Mouse (Mus musculus): ENCODE results near the gene Tspan9. TPM values are rescaled to one million over a fixed set of nuclear protein-coding genes. Genes with fewer than 3 reads are reported as not detected.

The Tspan9 gene
- polyA plus RNA-seq, 1 experiment from 2014 or later: 156 TPM

DNA sequence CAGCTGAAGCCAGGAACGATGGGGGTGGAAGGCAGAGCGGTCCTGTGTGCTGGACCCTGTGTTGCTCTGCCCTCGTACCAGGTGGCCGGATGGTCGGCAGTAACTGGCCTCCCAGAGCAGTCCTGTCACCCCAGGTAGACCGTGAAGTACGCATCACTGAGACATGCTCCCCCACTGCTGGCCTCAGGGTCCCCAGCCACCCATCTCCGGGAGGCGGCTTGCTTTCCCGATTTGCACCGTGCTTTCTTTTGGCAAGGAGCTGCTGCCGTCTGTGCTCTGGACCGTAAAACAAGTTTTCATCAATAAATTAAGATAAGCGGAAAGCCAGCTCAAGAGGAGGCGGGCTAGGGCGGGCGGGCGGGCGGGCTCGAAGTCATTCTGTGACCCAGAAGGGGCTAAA, 164.5 kb downstream of the Tspan9 start:
- no peak overlapping the region for H3K4me2 ChIP-seq (replicated peaks)
- no peaks in the 10 kb centered on the region for H3K27me3 ChIP-seq
- peaks cover 24% of the 10 kb centered on the region for H3K4me1 ChIP-seq
- H3K9me3 ChIP-seq (replicated peaks): no peaks in the 10 kb centered on the region
- WGBS: 78% methylated on average over 20 of the region's 20 CpGs
- H3K27ac ChIP-seq (replicated peaks): no peak overlapping the region
- no peak overlapping the region for H3K4me3 ChIP-seq (replicated peaks)
- no peak overlapping the region for H3K9ac ChIP-seq
- H3K36me3 ChIP-seq: no peaks in the 10 kb centered on the region
- no peak for ATAC-seq (ENCODE audit: insufficient number of reproducible peaks, low FRiP score, low TSS enrichment, low read depth)

DNA sequence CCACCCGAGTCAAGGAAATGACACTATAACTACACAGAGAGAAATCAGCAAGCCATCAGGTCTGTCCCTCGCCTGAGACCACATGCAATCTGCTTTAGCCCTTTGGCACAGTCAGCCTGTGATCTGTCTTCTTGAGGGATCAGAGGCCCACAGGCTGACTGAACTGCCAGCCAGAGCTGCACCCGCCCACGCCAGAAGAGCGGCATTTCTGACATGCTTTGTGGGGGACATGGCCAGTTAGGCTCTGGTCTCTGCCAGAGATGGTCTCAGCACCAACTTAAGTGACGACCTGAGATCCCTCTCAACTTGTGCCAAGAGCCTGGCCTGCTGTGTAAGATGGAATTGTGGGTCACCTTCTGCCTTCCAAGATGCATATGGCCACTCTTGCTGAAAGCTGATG, 166.7 kb downstream of the Tspan9 start:
- H3K36me3 ChIP-seq: no peaks in the 10 kb centered on the region
- H3K27ac ChIP-seq (replicated peaks): no peak overlapping the region
- no peak overlapping the region for H3K4me2 ChIP-seq (replicated peaks)
- no peak for ATAC-seq (ENCODE audit: insufficient number of reproducible peaks, low FRiP score, low TSS enrichment, low read depth)
- 78% methylated on average over 6 of the region's 6 CpGs for WGBS
- no peak overlapping the region for H3K9ac ChIP-seq
- H3K27me3 ChIP-seq: no peaks in the 10 kb centered on the region
- no peak overlapping the region for H3K4me3 ChIP-seq (replicated peaks)
- no peaks in the 10 kb centered on the region for H3K9me3 ChIP-seq (replicated peaks)
- H3K4me1 ChIP-seq: peaks cover 33% of the 10 kb centered on the region

- no peak overlapping the region; the same call in 1 of the 2 replicates for H3K27ac ChIP-seq (replicated peaks)
- H3K9me3 ChIP-seq (replicated peaks): no peaks in the 10 kb centered on the region
- no peaks in the 10 kb centered on the region for H3K27me3 ChIP-seq
Measured at GRCm38 (mm10) chr6:127974000-127974399, 169.4 kb downstream of the Tspan9 start.

GRCm38 (mm10) chr6:127973553-127973952, 169.8 kb downstream of the Tspan9 start:
- Histone ChIP-seq H3K9me3 (replicated peaks) (no peaks in the 10 kb centered on the region), H3K9ac (no peak overlapping the region), H3K4me2 (replicated peaks) (no peak overlapping the region), H3K27ac (replicated peaks) (no peak overlapping the region), H3K36me3 (no peaks in the 10 kb centered on the region), H3K27me3 (no peaks in the 10 kb centered on the region), H3K4me1 (peaks cover 15% of the 10 kb centered on the region), H3K4me3 (replicated peaks) (no peak overlapping the region)
- WGBS: 61% methylated on average over 6 of the region's 6 CpGs
- no peak for ATAC-seq (ENCODE audit: insufficient number of reproducible peaks, low FRiP score, low TSS enrichment, low read depth)

More at GRCm38 (mm10) chr6:127974000-127974399, 169.4 kb downstream of the Tspan9 start:
- WGBS: 45% methylated on average over 9 of the region's 9 CpGs
- Histone ChIP-seq H3K36me3 (no peaks in the 10 kb centered on the region), H3K4me3 (replicated peaks) (no peak overlapping the region), H3K4me2 (replicated peaks) (no peak overlapping the region), H3K4me1 (peaks cover 19% of the 10 kb centered on the region), H3K9ac (no peak overlapping the region)
- no peak for ATAC-seq (ENCODE audit: insufficient number of reproducible peaks, low FRiP score, low TSS enrichment, low read depth)

- Histone ChIP-seq H3K4me3 (replicated peaks) (no peak overlapping the region), H3K27ac (replicated peaks) (no peak overlapping the region), H3K27me3 (no peaks in the 10 kb centered on the region), H3K9ac (no peak overlapping the region), H3K4me2 (replicated peaks) (no peak overlapping the region), H3K4me1 (peaks cover 28% of the 10 kb centered on the region), H3K9me3 (replicated peaks) (no peaks in the 10 kb centered on the region), H3K36me3 (0 out of 2 replicates have a peak, but pooled peaks cover under 1% of the 10 kb centered on the region)
- WGBS: 74% methylated on average over 5 of the region's 5 CpGs
- no peak for ATAC-seq (ENCODE audit: insufficient number of reproducible peaks, low FRiP score, low TSS enrichment, low read depth)
Measured at GRCm38 (mm10) chr6:127971931-127972330, 171.5 kb downstream of the Tspan9 start.

DNA sequence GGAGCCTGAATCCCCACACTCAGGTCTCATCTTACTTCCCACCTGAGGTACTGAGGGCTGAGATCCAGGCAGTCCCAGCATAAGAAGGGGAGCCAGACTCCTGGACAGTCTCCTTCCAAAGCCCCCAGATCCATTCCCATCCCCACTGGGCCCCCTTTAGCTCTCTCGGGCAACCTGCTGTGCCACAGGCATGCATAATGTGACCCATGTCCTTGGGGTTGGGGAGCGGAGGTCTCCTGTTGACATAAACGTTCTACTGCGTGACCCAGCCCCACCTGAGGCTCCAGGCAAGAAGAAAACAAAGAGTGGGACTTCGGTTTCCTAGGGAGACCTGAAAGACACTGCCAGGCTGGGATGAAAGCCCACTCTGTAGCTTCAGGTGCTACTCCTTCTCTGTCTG, 172.5 kb downstream of the Tspan9 start:
- H3K9ac ChIP-seq: no peak overlapping the region
- H3K4me1 ChIP-seq: peaks cover 34% of the 10 kb centered on the region
- no peak overlapping the region for H3K4me2 ChIP-seq (replicated peaks)
- H3K36me3 ChIP-seq: peaks cover 9% of the 10 kb centered on the region; the same call in 1 of the 2 replicates
- WGBS: 53% methylated on average over 5 of the region's 5 CpGs
- H3K27me3 ChIP-seq: no peaks in the 10 kb centered on the region
- H3K9me3 ChIP-seq (replicated peaks): no peaks in the 10 kb centered on the region
- H3K27ac ChIP-seq (replicated peaks): no peak overlapping the region
- no peak for ATAC-seq (ENCODE audit: insufficient number of reproducible peaks, low FRiP score, low TSS enrichment, low read depth)
- no peak overlapping the region for H3K4me3 ChIP-seq (replicated peaks)

- H3K4me3 ChIP-seq (replicated peaks): no peak overlapping the region
- no peaks in the 10 kb centered on the region for H3K27me3 ChIP-seq
- peak; percentile 47; the same call in 1 of the 2 replicates for ATAC-seq (ENCODE audit: insufficient number of reproducible peaks, low FRiP score, low TSS enrichment, low read depth)
- no peak overlapping the region for H3K27ac ChIP-seq (replicated peaks)
- no peak overlapping the region for H3K9ac ChIP-seq
- no peaks in the 10 kb centered on the region for H3K9me3 ChIP-seq (replicated peaks)
- H3K4me1 ChIP-seq: peaks cover 38% of the 10 kb centered on the region
- H3K4me2 ChIP-seq (replicated peaks): no peak overlapping the region
- peaks cover 15% of the 10 kb centered on the region for H3K36me3 ChIP-seq
- WGBS: 9% methylated on average over 7 of the region's 7 CpGs
Measured at GRCm38 (mm10) chr6:127970120-127970519, 173.3 kb downstream of the Tspan9 start.

DNA sequence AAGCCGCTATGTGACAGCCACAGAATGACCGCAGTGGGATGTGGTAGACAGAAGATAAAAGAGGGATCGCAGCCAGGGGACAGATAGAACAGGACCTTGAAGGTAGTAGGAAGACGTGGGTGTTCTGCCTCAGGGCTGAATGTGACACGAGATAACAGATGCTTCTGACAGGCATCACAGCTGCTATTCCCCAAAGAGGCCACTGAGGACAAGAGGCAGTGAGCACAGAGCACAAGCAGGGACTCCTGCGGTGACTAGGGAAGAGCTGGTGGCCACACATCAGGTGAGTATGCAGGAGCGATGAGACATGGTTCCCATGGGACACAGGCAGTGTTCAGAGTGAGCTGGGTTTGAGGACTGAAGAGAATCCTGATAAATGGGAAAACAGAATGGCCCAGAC, 173.7 kb downstream of the Tspan9 start:
- Histone ChIP-seq H3K9ac (no peak overlapping the region), H3K36me3 (peaks cover 19% of the 10 kb centered on the region), H3K27me3 (no peaks in the 10 kb centered on the region), H3K4me3 (replicated peaks) (no peak overlapping the region), H3K9me3 (replicated peaks) (no peaks in the 10 kb centered on the region), H3K27ac (replicated peaks) (no peak overlapping the region), H3K4me2 (replicated peaks) (no peak overlapping the region), H3K4me1 (peaks cover 38% of the 10 kb centered on the region)
- no peak for ATAC-seq (ENCODE audit: insufficient number of reproducible peaks, low FRiP score, low TSS enrichment, low read depth)
- WGBS: 66% methylated on average over 7 of the region's 7 CpGs

- WGBS: 38% methylated on average over 8 of the region's 8 CpGs
- H3K36me3 ChIP-seq: peaks cover 56% of the 10 kb centered on the region
- ATAC-seq (ENCODE audit: insufficient number of reproducible peaks, low FRiP score, low TSS enrichment, low read depth): no peak
Measured at GRCm38 (mm10) chr6:127965497-127965896, 177.9 kb downstream of the Tspan9 start.

DNA sequence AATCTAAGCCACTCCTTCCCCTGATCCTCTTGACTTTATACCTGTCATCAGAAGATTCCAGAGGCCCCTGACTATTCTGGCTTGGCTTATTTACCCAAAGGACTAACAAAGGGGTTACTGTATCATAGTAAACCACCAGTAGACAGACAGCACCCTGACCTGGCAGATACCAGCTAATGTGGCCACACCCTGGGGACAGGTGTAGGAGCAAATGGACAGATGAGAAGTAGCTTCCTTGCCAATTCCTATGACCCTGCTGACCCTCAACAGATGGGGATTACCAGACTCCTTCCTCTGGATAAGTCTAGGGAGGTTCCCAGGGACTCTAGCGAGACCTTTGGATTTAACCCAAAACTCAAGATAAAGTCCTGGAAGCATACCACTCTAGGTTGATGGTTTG, 183.2 kb downstream of the Tspan9 start:
- Histone ChIP-seq H3K9me3 (replicated peaks) (no peaks in the 10 kb centered on the region), H3K9ac (no peak overlapping the region), H3K36me3 (peaks cover 42% of the 10 kb centered on the region), H3K4me3 (replicated peaks) (no peak overlapping the region), H3K27ac (replicated peaks) (no peak overlapping the region), H3K4me2 (replicated peaks) (no peak overlapping the region), H3K27me3 (no peaks in the 10 kb centered on the region), H3K4me1 (0 out of 2 replicates have a peak, but pooled peaks cover 2% of the 10 kb centered on the region)
- 84% methylated on average over 1 of the region's 1 CpGs for WGBS
- ATAC-seq (ENCODE audit: insufficient number of reproducible peaks, low FRiP score, low TSS enrichment, low read depth): no peak

More at GRCm38 (mm10) chr6:127965497-127965896, 177.9 kb downstream of the Tspan9 start:
- Histone ChIP-seq H3K27ac (replicated peaks) (no peak overlapping the region), H3K9me3 (replicated peaks) (no peaks in the 10 kb centered on the region), H3K4me3 (replicated peaks) (no peak overlapping the region), H3K9ac (no peak overlapping the region), H3K4me1 (peaks cover 24% of the 10 kb centered on the region), H3K27me3 (no peaks in the 10 kb centered on the region), H3K4me2 (replicated peaks) (no peak overlapping the region)

GRCm38 (mm10) chr6:127956172-127956571, 187.2 kb downstream of the Tspan9 start:
- no peak for ATAC-seq (ENCODE audit: insufficient number of reproducible peaks, low FRiP score, low TSS enrichment, low read depth)
- peaks cover 2% of the 10 kb centered on the region; the same call in 1 of the 2 replicates for H3K36me3 ChIP-seq
- H3K4me3 ChIP-seq (replicated peaks): no peak overlapping the region
- 0 out of 2 replicates have a peak, but pooled peaks cover 2% of the 10 kb centered on the region for H3K4me1 ChIP-seq
- no peak overlapping the region for H3K4me2 ChIP-seq (replicated peaks)
- no peaks in the 10 kb centered on the region for H3K27me3 ChIP-seq
- no peaks in the 10 kb centered on the region for H3K9me3 ChIP-seq (replicated peaks)
- 74% methylated on average over 5 of the region's 5 CpGs for WGBS
- H3K27ac ChIP-seq (replicated peaks): no peak overlapping the region
- no peak overlapping the region for H3K9ac ChIP-seq

DNA sequence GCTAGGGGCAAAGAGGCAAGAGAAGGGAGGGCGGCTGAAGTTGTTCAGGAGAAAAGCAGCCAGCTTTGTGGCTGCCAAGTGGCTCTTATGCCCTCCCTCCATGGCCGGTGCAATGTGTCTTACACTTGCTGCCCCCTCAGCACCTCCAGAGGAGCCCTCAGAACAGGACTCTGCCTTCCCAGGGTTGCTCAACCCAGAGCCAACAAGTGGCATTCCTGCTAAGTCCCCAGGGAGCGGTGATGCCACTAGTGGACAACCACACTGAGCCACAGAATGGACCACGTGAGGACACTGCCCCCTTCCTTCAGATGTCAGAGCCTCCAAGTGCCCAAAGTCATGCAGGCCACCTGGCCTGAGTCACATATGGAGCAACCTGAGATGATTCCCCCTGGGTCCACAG, 190.3 kb downstream of the Tspan9 start:
- ATAC-seq (ENCODE audit: insufficient number of reproducible peaks, low FRiP score, low TSS enrichment, low read depth): 0 out of 2 replicates have a peak, but pooled peaks have one; percentile 5

More for the DNA sequence above, 190.3 kb downstream of the Tspan9 start:
- Histone ChIP-seq H3K27me3 (no peaks in the 10 kb centered on the region), H3K9ac (no peak overlapping the region), H3K4me2 (replicated peaks) (no peak overlapping the region), H3K36me3 (no peaks in the 10 kb centered on the region), H3K27ac (replicated peaks) (no peak overlapping the region), H3K4me1 (0 out of 2 replicates have a peak, but pooled peaks cover 2% of the 10 kb centered on the region), H3K9me3 (replicated peaks) (no peaks in the 10 kb centered on the region), H3K4me3 (replicated peaks) (no peak overlapping the region)
- WGBS: 78% methylated on average over 4 of the region's 4 CpGs

Measured in embryonic facial prominence, embryonic 15.5 days (tissue).